Mouse (Mus musculus) layer of hippocampus, adult 9-10 months (tissue): ENCODE measurements around the gene Pex14.

Experiments used
- DNase-seq: peaks from one replicate; pipeline ENCODE4 v3.0.0; 2022; ENCODE audit warnings: low spot score

Pex14 gene

DNA sequence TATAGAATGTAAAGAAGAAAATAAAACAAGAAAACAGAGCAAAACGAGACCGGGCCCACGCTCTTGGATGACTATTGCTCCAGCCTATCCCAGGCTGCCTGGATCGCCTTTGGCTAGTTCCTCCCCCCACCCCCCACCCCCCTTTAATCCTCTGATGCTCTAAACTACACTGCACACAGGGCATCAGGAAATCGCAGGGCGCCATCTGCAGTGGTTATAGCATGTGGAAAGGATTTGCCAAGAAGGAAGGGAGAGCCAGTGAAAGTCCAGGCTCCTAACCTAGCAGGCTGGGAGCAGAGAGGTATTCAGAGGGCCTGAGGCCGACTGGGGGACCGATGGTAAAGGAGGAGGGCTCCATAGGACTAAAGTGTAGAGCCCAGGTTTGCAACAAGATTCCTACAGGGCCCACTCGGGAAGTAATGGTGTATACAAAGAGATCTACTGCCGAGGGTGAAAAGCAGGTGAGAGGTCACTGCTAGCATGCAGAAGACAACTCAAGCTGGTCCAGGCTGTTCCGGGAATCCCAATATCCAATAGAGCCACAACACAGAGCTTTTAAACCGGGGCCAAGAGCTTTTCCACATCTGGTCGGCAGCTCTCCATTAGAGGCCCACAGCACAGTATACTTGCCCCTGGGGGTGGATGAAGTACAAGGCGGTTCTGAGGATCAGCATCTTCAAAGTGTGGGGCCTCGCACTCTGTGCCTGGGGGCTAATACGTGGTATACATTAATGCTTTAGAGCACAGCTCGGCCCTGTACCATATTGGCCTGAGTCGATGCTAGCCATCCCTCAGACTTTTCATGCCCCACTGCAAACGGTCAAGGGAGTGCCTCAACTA, 114.8 kb downstream of the Pex14 start:
- DNase-seq, result no peak

DNA sequence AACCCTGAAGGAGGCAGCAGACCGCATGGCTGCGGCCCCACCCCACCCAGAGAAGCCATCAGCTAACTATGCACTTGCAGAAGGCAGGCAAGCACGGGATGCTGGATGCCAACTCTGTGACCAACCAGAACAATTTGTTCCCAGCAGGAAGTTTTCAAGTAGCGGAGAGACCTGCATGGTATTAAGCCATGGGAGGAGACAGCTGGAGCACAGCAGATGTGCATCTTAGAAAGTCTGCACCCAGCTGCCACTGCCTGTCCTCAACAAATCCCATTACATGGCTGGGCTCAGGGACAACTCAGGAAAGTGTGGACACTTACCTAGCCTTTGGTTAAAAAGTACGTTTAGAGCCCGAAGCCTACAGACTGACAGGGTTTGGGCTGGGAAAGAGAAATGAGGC, 117.4 kb downstream of the Pex14 start:
- DNase-seq, result no peak

DNA sequence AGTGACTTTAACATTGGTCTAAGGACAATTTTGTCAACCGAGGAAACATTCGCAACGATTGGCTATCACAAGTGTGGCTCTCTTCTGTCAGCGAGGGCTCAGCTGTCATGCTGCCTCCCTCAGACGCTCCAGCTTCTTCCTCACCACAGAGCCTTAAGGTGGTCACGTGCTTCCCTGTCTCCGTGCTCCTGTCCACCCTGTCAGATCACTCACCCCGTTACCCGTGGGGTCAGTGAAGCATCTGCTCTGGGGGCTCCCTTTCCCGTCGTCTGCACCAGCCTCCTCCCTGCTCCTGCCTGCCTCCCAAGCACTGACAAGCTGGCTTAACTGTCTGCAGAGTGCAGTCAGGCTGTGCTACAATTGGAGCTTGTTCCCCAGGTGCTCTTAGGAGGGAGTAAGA, 119.8 kb downstream of the Pex14 start:
- DNase-seq, result no peak

DNA sequence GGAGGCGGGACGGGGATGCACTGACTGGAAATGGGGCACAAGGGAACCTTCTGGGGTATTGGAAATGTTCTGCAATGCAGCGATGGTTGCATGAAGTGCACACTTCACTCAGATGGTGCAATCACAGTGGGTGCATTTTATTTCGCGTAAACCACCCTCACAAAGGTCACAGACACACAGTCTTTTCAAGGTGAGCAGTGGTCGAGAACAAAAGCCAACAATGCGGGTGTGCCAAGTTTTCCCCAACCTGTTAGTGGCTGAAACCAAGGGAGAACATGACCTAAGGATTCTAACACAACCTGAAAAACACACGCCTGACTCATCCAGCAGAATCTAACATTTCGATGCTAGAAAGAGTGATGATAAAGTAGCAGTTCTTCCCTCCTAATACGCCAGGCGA, 120.8 kb downstream of the Pex14 start:
- no peak for DNase-seq

DNA sequence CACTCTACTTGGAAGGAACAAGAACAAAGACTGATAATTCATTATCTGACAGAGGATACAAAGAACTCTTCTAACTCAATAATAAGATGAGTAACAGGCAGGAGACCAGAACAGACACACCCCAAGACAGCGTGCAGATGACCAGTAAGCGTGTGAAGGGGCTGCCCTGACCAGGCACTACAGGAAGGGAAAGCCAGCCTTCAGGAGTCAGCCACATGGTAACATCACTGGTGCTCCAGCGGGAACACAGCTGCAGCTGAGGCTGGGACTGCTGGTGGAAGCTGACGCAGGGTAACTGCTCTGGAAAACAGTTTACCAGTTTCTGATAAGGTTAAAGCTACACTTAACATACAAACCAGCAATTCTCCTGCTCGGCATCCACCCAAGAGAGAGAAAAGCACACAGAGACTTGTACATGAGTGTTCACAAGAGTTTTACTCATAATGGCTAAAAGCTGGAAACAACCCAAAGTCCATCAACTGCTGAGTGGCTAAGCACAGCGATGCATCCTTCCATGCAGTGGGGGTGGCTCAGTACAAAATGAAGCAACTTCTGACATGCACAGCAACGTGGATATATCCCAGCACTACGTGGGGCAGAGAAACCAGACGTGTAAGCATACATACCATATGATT, 121.3 kb downstream of the Pex14 start:
- DNase-seq, result no peak

DNA sequence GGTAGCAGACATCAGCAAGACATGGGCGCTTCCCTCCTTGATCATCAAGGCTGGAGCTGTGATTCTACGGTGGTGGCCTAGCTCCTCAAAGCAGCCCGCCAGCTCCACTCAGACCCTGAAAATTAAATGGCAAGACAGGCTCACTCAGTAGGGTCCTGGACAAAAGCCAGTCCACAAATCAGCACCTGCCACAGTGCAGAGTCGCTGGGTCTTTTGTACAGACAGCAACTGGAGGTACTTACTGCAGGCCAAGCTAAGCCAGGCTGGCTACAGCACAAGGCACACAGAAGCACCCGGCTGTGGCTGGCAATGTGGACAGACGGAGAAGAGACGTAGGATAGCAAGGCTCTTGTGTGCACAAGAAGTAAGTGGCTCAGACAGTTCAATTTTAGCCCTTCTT, 124.8 kb downstream of the Pex14 start:
- DNase-seq, result no peak

DNA sequence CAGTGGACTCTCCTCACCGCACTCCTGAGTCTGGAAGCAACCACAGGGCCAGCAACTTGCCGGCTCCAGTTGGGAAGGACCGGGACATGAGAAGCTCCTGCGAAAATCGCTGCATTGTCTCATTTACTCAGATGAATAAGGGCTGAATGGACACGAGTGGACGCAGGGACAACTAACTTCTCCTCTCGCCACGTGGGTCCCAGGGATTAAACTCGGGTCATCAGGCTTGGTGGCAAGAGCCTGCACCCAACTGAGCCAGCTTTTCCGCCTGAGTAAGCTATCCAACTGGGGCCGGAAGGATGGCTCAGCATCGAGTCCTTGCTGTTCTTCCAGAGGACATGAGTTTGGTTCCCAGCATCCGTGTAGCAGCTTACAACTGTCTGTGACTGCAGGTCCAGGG, 126.3 kb downstream of the Pex14 start:
- DNase-seq, result no peak

DNA sequence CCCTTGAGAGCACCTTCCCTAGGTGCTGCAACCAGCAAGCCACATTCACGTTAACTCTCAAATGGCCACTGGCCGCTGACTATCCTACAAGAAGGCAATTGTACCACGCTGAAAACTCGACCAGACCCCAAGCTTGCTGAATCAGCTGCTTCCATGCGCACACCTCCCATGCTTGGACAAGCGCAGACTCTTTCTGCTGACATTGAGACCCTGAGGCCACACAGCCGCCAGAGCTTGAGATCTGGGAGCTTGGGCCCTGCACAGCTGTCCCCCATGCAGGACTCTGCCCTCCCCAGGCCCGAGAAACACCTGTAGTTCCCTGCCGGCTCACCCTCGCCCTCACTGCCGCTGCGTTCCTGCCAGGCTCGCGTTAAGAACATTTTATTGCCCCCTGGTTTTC, 127.0 kb downstream of the Pex14 start:
- DNase-seq, result no peak

DNA sequence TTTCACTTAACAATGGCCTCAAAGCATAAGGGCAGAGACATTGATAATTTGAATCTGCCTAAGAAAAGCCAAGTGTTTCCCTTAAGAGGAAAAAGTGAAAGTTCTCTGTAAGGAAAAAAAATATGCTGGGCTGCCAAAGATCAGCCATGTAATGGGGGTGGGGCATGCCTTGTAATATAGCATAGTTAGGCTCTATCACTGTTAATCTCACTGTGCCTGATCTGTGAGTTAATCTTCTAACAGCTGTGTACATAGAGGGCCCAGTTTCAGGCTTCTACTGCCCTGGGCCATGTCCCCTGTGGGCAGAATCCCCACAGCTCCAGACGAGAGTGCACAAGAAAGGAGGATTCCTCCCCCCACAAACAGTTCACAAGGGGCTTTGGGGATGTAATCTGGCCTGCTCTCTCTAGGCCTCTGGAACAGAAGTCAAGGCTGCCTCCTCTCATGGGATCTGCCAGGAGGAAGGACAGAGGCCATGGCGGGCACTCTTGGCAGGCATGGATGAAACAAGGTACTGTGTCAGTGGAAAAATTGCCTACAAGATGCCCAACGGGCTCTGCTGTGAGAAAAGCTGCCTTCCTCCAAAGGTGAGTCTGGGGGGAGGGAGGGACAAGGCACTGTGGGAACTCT, 127.9 kb downstream of the Pex14 start:
- no peak for DNase-seq

DNA sequence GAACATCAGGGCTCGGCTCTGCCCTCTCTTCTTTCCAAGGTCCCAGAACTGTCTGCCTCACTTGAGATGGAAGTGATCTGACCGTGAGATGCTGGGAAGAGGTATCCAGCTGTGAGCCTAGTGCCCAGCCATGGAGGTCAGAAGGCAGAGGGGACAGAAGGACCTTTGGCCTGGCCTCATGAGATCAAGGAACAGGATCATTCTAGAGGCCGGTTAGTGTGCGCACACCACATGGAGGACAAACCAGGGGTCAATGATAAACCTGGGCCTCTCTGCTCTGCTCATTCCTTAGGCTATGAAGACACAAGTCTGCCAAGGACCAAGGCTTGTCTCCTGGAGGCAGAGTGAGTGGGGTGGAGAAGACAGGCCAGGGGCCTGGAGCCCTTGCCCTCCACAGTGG, 128.9 kb downstream of the Pex14 start:
- no peak for DNase-seq

DNA sequence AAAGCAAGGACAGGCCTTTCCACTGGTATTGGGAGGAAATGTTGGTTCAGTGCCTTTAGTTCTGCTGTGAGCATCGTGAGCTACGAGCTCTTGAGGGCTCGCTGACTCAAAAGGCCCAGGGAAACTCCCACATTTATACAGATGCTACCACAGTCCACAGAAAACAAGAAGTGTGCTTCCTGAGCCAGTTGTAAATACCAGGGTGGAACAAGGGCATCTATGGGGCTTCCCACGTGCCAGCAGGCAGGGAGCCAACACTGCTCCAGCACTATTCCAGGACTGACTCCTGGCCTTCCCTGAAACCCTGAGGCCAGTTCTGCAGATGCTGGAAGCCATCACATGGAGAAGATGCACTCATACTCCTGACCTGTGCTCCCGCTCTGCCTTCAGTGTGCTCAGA, 130.1 kb downstream of the Pex14 start:
- no peak for DNase-seq

DNA sequence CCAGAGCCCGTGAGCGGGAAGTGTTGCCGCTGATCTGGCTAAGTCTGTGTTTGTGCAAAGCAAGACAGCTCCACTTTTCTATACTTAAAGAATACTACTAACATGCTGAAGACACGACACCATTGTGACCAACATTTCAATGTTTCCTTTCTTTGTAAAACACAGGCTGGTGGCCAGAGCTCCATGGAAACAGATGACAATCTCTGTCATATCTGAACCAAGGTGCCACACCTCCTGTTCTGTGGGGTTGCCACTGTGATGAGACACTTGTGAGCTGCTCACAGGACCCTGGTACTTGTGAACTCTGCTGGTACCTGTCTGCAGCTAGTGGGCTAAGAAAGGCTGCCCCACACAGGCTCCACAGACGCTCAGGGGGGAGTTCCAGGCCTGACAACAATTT, 130.8 kb downstream of the Pex14 start:
- DNase-seq, result no peak

DNA sequence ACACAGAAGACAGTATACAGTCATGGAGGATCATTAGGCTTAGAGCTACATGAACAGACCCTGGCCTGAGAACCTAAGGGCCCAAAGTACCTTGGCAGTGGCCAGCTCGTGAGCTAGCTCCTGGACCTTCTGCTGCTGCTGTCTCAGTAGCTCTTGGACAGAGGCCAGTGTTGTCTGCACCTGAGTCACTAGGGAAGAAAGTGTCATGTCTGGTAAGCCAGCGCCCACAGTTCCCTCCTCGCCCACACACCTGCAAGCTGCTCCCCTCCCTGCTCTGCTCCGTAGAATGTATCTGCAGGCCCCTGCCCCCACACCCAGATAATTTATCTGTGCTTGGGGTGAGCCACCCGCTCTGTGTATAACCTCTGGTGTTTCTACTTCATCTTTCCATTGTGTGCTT, 133.5 kb downstream of the Pex14 start:
- DNase-seq, result no peak

DNA sequence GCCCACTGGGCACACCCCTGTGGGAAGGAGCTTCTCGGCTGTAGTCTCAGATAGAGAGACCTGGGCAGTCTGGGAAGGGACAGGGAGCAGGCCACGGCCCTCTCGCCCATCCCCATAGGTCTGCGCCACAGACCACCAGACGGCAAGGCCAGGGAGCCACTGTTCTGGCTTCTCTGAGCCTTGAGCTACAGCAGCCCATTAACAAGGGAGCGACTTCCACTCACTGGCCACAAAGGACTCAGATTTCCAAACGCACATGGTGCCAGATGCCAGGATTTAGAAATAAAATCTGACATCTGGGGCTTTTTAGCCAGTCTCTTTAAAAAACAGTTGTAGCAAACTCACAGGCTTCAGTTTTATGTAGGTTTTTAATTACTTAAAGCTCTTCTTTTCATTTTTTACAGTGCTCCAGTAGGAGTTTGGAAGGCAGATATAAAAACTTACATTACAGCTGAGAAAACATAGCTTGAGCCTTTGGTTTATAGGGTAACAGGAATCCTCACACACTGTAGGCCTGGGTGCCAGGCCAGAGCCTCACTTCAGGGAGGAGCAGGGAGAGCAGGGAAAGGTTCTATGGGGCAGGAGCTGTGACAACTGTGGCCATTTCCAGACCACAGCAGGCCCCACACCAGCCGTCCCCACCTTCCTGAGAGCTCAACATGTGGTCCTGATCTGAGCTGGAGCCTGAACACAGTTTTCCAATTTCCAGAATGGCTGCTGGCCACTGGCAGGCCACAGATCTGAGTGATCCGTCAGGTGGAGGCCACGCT, 134.9 kb downstream of the Pex14 start:
- no peak for DNase-seq

DNA sequence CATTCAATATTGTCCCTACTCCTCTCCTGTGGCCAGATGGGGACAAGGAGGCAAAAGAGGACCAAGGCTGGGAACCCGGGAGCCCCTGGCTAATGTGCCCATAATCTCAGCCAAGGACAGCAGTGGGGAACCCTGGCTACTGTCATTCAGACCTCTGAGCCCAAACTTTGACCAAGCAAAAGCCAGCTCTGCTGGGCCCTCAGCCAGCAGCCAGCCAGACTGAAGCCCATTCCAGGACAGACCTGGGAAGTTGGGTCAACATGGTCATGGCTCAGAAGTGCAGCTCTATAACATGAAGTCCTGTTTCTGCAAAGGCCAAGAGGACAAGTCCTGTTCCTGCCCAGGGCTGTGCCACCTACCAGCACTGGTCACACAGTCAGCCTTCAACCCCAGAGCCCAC, 137.6 kb downstream of the Pex14 start:
- DNase-seq, result no peak

DNA sequence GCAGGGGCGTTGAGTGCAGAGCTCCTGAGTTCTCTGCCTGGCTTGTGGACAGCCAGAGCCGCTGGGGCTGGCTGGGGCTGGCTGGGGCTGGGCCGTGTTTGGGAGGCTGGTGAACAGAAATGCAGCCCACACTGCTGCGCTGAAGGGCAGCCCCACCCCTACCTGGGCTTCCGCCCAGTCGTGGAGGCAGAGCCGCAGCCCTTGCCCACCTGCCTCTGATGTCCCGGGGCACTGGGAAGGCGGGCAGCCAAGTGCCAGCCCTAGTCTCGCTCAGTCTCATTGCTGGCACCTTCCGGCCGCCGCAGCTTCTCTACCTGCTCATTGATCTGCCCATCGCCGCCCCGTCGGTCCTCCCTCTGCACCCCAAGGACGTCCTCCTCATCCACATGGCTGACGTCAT, 138.6 kb downstream of the Pex14 start:
- no peak for DNase-seq

DNA sequence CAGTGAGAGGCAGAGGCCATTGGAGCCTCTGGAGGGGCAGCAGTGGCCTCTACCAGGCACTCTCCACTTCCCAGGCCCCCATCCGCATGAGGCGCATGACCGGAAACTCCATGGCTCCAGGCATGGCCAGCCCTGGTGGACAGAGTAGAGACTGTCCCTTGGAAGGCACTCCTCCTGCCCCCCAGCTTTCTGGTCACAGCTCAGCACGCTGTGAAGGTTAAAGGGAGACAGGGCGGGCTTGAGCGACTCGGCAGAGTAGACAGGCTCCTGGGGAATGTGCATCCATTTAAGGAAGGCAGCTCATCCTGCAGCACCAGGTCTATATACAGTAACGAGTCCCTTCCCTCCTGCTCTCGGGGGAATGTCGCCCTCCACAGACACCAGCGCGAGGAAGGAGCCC, 139.7 kb downstream of the Pex14 start:
- DNase-seq, result no peak

DNA sequence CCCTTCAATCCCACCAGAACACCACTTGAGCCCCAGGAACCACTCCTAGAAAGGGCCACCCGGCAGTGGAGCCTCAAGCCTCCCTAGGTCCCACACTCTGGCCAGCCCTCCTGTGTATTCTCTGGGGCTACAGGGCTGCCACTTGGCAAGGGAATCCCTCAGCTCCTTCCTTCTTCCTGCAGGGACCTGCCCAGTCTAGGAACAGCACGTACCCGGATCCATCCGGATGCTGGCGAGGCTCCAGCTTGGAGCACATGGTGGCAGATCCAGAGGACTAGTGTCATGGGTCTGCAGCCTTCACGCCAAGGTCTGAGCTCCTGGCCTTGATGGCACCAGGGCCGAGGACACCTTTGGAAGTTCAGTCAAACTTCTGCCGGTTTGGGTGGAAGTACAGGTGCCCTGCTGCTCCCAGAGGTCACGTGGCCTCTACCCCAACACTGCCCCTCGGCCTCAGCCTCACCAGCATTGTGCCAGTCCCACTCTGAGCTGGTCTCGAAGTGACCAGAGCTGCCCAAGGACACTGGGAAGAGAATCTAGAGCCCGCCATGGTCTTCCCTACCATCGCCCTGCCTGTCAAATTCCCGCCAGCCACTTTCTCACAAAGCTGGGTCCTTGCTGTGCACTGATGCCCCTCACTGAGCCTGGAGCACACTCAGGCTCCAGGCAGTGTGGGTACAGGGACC, 144.4 kb downstream of the Pex14 start:
- no peak for DNase-seq

DNA sequence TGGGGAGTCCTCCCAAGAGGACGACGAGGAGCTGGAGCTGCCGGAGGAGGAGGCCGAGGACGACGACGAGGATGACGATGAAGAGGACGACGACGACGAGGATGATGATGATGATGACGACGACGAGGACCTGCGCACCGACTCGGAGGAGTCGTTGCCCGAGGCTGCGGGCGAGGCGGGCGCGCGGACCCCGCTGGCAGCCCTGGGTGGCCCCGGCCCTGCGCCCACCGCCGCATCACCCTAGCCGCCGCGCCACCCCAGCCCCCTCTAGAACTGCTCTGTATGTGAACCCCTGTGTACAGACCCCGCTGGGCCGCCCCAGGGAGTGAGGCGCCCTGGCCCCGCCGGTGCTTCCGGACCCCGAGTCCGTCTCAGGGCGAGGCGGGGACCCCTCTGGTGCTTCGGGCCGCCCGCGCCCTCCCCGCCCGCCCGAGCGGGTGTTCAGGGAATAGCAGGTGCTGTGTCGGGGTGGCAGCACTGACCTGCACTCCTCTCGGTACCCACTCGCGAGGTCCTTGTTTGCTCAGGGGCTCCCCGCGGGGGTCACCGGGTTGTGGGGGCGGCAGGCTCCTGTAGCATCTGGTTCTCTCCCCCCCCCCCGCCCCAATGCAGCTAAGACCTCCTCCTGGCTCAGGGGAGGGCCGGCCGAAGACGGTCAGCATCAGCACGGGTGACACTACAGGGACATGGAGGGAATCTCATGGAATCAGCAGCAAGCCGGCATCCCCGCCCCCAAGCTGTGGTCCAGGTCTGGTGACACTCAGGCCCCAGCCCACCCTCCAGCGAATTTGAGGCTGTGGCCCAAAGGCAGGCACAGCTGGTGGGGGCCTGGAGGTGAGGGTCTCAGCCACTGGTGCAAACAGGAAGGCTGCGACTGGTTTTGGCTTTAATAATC, 147.1 kb downstream of the Pex14 start:
- DNase-seq, result no peak

DNA sequence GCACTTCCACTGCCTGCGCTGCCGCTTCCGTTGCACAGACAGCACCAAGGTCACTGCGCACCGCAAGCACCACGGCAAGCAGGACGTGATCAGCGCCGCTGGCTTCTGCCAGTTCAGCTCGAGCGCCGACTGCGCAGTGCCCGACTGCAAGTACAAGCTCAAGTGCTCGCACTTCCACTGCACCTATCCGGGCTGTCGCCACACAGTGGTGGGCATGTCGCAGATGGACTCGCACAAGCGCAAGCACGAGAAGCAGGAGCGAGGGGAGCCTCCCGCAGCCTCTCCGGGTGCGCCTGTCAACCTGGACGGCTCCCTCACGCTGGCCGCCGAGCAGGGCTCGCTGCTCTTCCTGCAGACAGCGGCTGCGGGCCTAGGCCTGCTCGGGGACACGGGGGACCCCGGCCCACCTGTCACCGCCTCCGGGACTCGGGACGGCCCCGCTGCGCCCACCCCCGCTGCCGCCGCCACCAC, 147.8 kb downstream of the Pex14 start:
- no peak for DNase-seq
